Mouse (Mus musculus): ENCODE measurements at regions not wholly inside any gene's neighbourhood (a gene's known extent, or its start where the extent isn't known, plus 50 kb on each side); places are given as distances from the start of the nearest gene placed in this dataset.

GRCm38 (mm10) chr1:167969545-167969944 is 280.5 kb downstream of the Lmx1a start:
- TF ChIP-seq CTCF (conservative IDR thresholded peaks at IDR 0.05; ENCODE audit: insufficient read depth, insufficient read length, low read depth, low read length) = no peak
- no peak for TF ChIP-seq POLR2A (IDR thresholded peaks at IDR 0.05; ENCODE audit: low read depth, low read length)

All from kidney, adult 2 months (tissue).